Mouse (Mus musculus) retina, postnatal 1 day (tissue): ENCODE results near the gene Tulp1.
"Not testable (repeated sequence)": the region's sequence is repeated elsewhere in the genome, so short reads cannot be mapped to it uniquely, and the experiment has no call there.

Source experiments
- DNase-seq: peaks from one replicate; pipeline ENCODE4 v3.0.0-alpha.2; 2012

The Tulp1 gene

DNA sequence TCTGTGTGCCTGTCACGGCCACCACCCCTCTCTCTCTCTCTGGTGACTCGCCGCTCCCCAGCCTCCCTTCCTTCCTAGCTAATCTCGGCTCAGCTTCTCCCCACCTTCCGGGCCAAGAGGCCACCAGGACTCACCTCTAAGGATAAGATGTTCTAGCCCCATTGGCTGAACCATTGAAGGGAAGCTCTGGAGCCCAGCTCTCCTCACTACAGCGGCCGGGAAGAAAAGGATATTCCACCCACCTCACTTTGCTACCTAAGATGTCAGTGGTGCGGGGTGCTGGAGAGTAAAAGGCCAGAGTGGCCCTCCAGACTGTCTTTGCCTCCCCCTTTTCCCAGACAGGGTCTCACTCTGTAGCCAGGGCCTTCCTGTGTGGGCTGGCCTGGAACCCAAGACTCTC, at the start of gene Tulp1:
Gene Tulp1 (minus strand): TSS at position 101 of the 400 bp plus-strand sequence.
- no peak for DNase-seq

DNA sequence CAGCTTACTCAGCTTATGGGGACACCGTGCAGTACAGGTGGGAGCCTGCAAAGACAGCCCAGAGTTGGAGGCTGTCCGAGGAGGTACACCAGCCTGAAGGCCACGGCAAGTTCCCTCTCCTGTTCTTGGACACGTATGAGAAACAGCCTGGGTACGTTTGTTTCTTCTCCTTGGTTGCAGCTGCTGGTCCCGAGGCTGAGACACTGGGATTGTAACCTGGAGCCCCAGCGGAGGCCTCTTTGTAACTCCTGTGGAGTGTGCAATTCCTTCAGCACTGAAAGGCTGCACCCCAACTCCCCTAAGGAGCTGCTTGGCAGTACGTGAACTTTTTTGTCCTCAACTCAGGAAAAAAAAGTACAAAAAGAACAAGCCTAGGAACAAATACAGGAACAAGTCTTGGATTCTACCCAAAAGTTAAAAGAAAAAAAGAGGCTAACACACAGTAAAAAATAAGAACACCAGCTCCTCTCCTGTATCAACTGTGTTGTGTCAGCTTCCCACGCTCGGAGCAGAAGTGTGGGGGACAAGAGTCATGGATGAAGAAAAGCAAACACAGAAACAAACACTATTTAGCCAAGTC, 46.4 kb upstream of the Tulp1 start:
- no peak for DNase-seq

DNA sequence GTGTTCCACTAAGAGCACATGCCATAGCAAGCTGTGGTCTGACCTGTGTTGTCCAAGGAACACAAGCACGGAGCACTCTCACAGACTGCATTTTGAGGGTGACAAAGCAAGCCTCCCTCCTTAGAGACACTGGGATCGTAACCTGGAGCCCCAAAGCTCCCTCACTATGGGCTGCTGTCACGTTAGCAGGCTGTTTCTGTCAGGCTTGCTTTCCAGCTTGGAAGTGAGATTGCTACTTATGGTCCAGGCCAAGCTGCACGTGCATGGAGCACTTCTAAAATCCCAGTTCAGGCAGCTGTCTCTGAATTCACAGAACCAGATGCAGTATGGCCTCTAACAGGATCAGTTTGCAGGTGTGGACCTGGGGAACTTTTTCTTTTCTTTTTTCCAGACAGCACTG, 45.7 kb upstream of the Tulp1 start:
- no peak for DNase-seq

DNA sequence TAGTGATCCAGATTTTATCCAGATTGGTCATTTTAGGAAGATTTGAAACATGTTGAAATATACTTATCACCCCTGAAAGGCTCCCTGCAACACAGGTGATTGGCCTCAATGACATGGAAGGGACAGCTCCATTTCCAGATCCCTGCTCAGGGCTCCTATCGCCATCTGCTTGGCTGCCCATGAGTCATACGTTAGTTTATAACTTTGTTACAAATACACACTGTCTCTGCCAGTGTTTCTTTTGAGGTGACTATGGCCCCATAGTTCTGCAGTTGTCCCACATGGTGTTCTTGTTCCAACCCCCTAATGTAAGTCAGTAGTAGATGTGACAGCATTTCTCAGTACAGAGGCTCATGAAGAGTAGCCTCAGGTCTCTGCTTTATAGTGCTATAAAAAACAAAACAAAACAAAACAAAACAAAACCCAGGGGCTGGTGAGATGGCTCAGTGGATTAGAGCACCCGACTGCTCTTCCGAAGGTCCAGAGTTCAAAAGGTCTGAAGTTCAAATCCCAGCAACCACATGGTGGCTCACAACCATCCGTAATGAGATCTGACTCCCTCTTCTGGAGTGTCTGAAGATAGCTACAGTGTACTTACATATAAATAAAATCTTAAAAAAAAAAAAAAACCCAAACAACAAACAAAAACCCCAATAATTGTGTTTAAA, 43.4 kb upstream of the Tulp1 start:
- DNase-seq: no peak

DNA sequence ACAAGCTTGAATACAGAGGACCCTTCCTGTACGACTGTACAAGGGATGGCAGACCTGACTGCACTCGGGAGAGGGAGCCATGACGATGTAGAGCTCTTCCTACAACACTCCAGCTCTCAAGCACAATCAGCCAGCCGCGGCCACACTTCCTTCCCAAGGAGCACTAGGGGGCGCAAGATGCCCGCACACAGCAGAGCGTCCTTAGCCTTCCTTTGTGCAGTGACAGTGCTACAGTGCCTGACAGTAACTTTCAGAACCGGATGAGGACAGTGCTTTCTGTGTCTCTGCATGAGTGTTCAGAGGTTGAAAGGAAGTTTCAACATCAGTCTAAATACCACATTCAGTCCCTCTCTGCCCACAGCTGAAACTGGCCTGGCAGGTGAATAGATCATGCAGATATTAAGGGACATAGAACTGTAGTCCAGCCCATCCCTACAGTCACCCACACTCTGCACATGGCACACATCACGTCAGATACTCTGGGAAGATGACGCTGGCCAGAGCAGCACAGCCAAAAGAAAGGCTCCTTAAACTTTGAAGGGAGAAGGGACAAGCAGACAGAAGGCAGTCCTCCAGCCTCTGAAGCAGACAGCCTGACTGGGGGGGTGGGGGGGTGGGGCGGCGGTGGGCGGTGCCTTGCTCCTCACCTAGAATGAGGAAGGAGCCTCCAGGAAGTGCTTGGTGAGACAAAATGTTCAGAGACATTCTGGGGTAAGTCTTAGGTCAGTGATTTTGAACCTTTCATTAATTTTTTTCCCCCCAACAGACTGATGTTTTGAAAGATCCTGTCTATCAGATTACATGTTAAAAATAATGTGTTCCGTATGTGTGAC, 42.6 kb upstream of the Tulp1 start:
- peak; percentile 83 for DNase-seq

DNA sequence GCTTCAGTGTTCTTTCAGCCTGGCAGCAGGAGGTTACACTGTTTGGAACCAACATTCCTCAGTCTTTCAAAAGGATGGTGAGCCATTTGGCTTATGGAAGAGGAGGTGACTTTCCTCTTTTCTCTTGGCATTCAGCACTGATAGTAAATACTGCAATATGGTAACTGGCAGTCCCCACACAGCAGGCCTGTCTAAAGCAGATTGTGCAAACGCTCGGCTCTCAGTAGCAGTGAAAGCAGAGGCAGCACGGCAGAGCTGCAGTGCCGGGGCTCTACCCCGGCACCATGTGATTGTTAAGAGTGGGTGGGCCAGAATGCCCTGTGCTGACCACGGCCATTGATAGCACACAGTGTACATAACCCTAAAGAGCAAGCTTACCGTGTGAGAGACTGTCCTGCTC, 41.4 kb upstream of the Tulp1 start:
- no peak for DNase-seq

DNA sequence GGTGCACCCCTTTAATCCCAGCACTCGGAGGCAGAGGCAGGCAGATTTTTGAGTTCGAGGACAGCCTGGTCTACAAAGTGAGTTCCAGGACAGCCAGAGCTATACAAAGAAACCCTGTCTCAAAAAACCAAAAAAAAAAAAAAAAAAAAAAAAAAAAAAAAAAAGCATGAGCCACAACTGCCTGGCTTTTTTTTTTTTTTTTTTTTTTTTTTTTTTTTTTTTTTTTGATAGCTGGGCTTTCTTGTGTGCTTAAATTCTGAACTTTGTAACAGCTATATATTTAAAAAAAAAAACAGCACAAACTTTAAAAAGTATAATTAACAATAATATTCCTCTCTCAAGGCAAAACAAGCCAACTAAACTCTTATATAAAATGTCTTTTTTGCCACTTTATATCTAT, 39.7 kb upstream of the Tulp1 start:
- DNase-seq: not testable (repeated sequence)

DNA sequence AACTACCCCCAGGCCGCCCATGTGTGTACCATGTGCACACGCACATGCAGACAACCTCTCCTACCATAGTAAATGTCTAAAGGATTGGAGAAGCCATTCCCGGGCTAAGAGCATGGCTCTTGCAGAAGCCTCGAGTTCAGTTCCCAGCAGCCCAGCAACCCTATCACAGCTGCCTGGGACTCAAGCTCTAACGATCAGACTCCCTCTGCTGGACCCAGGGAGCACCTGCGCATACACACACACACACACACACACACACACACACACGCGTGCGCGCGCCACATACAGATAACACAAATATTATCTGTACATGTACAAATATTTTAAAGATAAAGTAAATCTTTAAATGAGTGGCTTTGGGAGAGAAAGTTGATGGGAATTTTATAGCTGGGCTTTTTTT, 39.3 kb upstream of the Tulp1 start:
- DNase-seq: no peak

DNA sequence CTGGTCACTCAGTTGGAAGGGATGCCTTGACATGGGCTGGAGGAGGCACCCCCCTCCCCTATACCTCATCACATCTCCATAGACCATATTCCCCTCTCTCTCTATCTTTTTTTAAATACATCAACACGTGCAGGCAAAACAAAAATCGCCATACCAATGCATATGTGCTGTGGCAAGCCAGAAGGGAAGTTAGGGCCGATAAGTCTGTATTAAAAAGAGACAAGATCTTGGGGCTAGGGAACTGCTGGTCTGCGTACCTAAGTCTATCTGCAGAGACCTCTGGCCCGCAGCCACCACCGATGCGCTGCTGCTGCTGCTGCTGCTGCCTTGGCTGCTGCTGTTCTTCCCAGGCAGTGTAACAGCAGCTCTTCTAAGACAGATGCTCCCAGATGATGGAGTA, 30.0 kb upstream of the Tulp1 start:
- no peak for DNase-seq

DNA sequence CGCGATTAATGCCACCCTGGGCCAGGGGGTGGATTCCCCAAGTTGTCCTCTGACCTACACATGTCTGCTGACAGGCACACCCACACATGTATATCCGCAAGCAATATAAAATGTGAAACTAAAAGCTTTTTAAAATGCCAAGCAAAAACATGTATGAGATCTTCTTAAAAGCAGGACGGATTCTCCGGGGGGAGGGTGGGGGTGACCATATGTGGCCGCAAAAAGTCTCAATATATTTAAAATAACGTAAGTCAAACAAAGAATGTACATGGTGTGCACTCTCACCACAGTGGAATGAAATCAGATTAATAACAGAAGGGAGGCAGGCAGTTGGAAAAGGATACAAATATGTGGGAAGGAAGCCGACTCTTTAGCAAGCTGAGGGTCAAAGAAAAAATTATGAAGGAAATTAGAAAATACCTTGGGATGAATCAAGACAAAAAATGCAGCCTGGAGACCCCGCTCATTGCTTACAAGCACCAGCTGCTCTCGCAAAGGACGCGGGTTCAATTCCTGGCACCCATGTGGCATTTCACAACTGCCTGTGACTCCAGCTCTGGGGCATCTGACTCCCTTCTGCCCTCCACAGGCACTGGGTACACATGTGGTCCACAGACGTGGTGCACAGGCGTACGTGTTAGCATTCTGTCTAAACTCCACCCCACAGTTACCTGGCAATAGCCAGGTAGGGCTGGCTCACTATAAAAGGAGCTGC, 29.2 kb upstream of the Tulp1 start:
- no peak for DNase-seq

DNA sequence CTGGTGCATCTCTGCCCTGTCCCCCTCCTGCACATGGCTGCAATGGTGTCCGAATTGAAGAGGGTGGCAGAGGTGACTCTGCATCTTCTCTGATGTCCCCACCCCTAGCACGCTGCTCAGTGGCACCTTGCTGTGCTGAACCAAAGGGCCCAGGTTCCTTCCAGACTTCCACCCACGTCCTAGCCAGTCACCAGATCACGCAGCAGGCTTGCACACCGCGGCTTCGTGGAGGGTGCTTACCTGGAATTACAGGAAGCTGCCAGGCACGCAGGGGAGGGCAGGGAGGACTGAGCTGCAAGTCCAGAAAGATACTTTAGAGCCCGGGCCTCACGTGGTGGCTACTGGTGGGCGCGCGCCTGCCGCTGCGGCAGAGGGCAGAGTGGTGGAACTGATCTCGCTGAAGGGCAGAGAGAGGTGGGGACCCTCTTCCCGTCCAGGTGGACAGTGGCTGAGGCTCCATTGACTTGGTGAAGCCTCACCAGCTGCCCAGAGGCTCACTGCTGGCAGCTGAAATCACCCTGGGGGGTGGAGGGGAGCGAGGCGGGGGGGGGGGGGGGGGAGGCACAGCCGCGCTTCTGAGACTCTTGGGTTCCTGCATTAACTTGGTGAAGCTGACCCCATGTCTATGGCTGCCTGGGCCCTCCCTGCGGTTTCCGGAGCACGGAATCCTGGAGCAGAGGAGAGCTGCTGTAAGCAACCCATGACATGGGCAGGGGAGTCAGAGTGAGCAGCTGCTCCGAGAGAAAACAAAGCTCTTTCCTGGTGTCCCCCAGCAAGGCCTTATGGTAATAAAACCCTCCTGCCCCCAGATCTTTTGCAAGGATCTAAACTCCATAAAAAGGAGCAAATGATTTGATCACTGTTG, 26.8 kb upstream of the Tulp1 start:
- peak; percentile 32 for DNase-seq

DNA sequence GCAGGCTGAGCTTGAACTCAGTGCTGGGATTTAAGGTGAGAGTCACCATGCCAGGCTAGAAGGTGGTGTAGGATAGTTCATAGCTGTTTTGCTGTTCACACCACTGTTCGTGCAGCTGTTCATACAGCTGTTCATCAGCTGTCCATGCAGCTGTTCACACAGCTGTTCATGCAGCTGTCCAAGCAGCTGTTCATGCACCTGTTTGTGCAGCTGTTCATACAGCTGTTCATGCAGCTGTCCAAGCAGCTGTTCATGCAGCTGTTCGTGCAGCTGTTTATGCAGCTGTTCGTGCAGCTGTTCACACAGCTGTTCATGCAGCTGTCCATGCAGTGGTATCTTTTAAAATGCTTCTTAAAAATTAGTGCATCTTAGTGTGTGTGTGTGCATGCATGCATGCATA, 23.5 kb upstream of the Tulp1 start:
- no peak for DNase-seq

DNA sequence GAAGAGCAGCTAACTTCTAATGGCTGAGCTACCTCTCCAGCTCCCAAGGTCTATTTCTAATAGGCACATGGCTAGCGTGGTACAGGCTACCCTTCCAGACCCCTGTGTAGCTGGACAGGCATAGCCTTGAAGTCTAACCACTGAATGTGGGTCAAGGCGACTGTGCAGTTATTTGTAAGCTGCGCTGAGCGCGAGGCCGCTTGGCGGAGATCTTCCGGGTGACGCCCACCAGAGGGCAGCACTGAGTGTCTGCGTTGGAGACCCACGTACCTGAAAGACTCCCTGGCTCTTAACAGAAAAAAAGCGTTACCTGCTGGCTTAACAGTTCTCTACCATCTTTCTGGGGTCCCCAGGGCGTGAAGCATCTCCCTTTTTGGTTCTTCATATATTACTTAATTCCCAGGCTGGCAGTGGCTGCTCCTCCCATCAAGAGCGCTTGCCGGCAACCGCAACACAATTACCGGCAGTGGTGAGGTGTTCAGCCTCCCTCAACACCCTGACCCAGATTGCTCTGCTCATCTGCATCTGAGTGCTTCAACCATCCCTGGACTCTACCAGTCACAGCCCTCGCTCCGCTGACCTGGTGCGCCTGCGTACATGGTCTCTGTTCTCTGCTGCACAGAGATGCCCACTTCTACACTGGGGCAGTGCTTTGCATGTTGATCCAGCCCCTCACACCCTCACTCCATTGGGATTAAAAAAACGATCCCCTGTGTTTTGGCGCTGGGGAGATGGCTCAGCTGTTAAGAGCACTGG, 21.3 kb upstream of the Tulp1 start:
- DNase-seq: peak; percentile 86

DNA sequence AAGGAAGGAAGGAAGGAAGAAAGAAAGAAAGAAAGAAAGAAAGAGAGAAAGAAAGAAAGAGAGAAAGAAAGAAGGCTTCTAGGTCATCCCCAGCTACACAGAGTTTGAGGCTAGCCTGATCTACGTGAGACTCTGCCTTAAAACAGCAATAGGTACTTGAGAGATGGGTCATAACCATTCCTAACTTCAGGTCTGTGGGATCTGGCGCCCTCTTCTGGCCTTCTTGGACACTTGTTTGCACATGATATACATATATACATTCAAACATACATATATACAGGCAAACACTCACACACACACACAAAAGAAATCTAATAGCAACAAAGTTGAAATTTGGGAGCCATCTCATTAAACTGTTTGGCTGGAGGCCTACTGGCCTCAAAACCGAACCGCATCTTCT, 19.3 kb upstream of the Tulp1 start:
- DNase-seq: peak; percentile 64

DNA sequence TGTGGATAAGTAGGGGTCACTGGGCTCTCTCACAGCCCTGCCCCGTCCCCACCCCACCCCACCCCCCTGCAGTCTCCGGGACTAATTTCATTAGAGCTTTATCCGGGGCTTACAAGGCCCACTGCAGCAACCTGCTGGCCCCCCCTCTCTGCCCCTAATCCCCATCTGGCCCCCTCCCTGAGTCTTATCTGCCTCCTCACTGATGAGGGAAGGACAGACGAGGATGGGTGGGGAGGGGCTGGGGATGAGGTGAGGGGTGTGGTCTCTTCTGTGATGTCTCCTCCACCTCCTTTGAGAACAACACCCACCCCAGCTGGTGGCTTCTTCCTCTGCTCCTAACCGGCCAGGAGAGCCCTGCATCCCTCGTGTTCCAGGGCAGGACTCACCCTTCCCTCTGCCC, 15.2 kb upstream of the Tulp1 start:
- peak; percentile 91 for DNase-seq

DNA sequence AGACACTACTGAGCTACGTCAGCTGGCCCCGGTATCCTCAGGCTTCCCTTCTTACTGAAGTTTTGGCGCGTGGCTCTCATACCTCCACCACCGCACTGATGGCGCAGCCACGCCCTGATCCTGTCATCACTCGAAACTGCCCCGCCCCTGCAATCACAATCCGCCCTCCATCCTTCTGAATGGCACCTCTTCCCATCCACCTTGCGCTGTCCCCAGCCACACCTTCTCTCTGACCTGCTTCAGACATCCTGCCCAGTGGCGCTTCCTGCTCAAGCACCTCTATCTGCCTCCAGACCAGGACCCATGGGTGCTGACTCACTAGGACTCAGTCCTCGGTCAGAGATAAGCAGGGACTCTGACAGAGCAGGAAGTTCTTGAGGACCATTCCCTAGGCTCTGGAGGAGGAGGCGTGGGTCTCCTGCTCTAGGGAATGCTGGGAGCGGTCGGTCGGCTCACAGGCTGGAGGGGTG, 10.6 kb upstream of the Tulp1 start:
- no peak for DNase-seq

DNA sequence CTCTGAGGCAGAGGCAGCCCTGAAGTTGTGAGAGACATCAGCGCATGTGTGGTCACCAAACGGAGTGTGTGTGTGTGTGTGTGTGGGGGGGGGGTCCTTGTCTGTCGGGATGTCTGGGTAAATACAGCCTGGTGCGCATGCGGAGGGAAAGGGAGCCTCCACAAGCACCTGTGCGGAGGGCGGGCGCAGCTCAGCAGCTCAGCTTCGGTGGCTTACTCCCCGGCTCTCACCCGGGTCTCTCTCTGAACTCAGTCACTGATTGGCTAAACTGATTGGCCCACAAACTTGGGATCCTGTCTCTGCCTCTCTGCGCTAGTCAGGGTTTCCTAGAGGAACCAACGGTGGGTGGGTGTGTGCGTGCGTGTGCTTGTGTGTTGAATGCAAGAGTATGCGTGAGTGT, 9.5 kb upstream of the Tulp1 start:
- DNase-seq: peak; percentile 53

DNA sequence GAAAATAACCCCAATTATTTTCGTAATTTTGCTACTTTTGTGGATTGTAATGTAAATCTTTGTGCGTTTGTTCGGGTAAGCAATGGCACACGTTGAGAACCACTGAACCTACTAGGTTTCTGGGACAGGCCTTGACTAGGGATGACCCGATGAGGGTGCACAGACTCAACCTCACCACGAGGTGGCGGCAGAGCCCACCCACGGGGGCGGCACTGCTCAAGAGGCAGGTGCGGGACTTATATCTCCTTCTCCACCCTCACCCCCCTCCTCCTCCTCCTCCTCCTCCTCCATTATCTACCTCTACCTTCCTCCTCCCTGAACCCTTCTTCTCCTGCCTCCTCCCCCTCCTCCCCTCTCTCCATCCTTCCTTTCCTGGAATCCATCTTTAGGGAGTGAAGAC, 8.8 kb upstream of the Tulp1 start:
- peak; percentile 77 for DNase-seq

DNA sequence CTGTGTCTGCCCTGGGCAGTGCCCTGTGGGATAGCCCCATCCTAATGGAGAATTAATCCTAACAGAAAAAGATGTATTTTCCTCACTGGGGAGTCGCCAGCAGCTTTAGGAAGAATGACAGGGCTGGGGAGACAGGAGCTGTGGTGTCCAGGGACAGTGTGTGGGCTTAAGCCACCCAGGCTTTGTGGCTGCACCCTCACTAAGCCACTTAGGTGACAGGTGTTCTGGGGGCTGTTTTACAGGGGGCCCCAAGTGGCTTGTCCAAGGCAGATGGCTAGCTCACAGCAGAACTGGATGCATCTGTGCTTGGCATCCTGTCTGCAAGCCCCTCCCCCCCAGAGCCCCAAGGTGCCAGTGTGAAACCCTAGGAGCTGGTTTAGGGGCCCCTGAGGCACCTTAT, 6.9 kb upstream of the Tulp1 start:
- DNase-seq: peak; percentile 74

DNA sequence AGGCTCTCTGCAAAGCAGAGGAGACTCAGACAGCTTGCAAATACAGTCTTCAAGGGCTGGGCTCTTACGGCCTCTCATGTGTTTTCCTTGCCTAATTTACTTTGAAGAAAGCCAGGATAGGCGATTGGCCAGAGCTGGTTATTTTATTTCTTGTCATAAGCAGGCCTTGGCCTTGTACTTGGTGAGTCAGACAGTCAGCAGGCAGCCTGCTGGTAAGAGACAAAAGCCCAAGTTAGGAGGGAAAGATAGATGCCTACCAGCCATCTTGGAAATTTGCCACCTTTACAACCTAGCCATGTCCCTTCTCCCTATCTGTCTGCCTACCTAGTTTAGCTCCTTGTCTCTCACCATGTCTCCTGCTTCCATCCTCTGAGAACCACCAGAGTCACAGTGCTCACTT, 6.3 kb upstream of the Tulp1 start:
- no peak for DNase-seq

DNA sequence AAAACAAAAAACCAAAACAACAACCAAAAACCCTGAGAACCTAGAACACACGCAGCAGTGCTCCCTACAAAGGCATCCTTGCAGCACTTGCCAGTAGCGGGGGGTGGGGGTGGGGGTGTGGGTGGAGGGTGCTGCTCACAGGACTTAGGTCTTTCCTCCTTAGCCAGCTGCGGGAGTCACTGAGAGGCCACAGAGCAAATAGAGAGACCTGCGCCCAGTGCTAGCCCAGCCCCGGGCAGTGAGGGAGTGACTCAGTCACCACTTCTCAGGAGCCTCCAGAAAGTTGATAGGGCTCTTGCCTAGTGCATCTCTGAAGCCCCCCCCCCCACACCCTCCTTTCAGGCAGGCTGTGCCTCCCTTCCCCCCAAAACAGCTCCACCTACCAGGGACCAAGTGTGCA, 4.0 kb upstream of the Tulp1 start:
- no peak for DNase-seq

DNA sequence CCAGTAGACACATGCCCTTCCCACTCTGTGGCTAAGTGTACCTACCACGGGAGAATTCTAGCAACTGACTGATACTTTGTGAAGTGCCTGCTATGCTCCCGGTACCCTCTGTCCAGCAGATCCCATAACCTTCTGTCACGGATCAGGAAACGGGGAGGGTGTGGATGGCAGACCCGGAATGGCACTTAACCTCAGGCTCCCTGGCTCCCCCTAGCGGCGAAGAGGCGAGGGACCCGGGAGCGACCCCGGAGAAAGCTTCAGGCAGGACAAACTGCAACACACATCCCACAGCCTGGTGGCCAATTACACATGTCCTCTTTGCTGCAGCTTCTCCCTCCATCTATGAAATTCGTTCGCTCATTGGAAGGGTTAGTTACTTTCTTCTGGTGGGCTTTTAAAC, 3.4 kb upstream of the Tulp1 start:
- peak; percentile 88 for DNase-seq
